Mouse (Mus musculus): ENCODE measurements at regions not wholly inside any gene's neighbourhood (a gene's known extent, or its start where the extent isn't known, plus 50 kb on each side); places are given as distances from the start of the nearest gene placed in this dataset.

- H3K27ac ChIP-seq (replicated peaks), result peak overlapping the region; percentile 78
- ATAC-seq (ENCODE audit: low FRiP score, low read depth), result no peak
Measured at GRCm38 (mm10) chr8:126737032-126737431, 143.2 kb upstream of the Irf2bp2 start.

GRCm38 (mm10) chr8:126736441-126736962 lies 142.7 kb upstream of the Irf2bp2 start:
- no peak overlapping the region for H3K4me2 ChIP-seq
- H3K27me3 ChIP-seq, result no peaks in the 10 kb centered on the region
- peak; percentile 71; the same call in 1 of the 2 replicates for ATAC-seq (ENCODE audit: low FRiP score, low read depth)
- peaks cover 39% of the 10 kb centered on the region for H3K4me1 ChIP-seq (replicated peaks)
- peak overlapping the region; percentile 78 for H3K27ac ChIP-seq (replicated peaks)
- no peaks in the 10 kb centered on the region for H3K36me3 ChIP-seq
- no peaks in the 10 kb centered on the region for H3K9me3 ChIP-seq
- no peak overlapping the region for H3K9ac ChIP-seq
- WGBS, result 14% methylated on average over 10 of the region's 10 CpGs
- H3K4me3 ChIP-seq, result no peak overlapping the region

More at GRCm38 (mm10) chr8:126737032-126737431, 143.2 kb upstream of the Irf2bp2 start:
- 46% methylated on average over 5 of the region's 5 CpGs for WGBS
- Histone ChIP-seq H3K9ac (no peak overlapping the region), H3K9me3 (no peaks in the 10 kb centered on the region), H3K4me3 (no peak overlapping the region), H3K4me1 (replicated peaks) (peaks cover 39% of the 10 kb centered on the region), H3K36me3 (no peaks in the 10 kb centered on the region), H3K4me2 (no peak overlapping the region), H3K27me3 (no peaks in the 10 kb centered on the region)

GRCm38 (mm10) chr8:126735488-126736440 lies 142.0 kb upstream of the Irf2bp2 start:
- Histone ChIP-seq H3K4me3 (no peak overlapping the region), H3K27me3 (no peaks in the 10 kb centered on the region), H3K9me3 (no peaks in the 10 kb centered on the region), H3K27ac (replicated peaks) (peak overlapping the region; percentile 78), H3K4me1 (replicated peaks) (peaks cover 39% of the 10 kb centered on the region), H3K9ac (no peak overlapping the region), H3K36me3 (no peaks in the 10 kb centered on the region), H3K4me2 (peak overlapping the region; percentile 3; the same call in 1 of the 2 replicates)
- WGBS, result 22% methylated on average over 25 of the region's 25 CpGs
- ATAC-seq (ENCODE audit: low FRiP score, low read depth), result peak; percentile 85

- WGBS, result 60% methylated on average over 7 of the region's 7 CpGs
- peaks cover 39% of the 10 kb centered on the region for H3K4me1 ChIP-seq (replicated peaks)
- no peak for ATAC-seq (ENCODE audit: low FRiP score, low read depth)
- no peak overlapping the region for H3K4me3 ChIP-seq
- H3K4me2 ChIP-seq, result no peak overlapping the region
- peak overlapping the region; percentile 78; the same call in 1 of the 2 replicates for H3K27ac ChIP-seq (replicated peaks)
- no peaks in the 10 kb centered on the region for H3K27me3 ChIP-seq
- H3K9ac ChIP-seq, result no peak overlapping the region
- H3K9me3 ChIP-seq, result no peaks in the 10 kb centered on the region
- no peaks in the 10 kb centered on the region for H3K36me3 ChIP-seq
Measured at GRCm38 (mm10) chr8:126734743-126735487, 141.1 kb upstream of the Irf2bp2 start.

GRCm38 (mm10) chr8:126733779-126734178 lies 140.0 kb upstream of the Irf2bp2 start:
- Histone ChIP-seq H3K9ac (no peak overlapping the region), H3K4me3 (no peak overlapping the region), H3K4me1 (replicated peaks) (peaks cover 39% of the 10 kb centered on the region), H3K36me3 (no peaks in the 10 kb centered on the region), H3K4me2 (no peak overlapping the region), H3K9me3 (no peaks in the 10 kb centered on the region), H3K27me3 (no peaks in the 10 kb centered on the region), H3K27ac (replicated peaks) (no peak overlapping the region)
- no peak for ATAC-seq (ENCODE audit: low FRiP score, low read depth)
- WGBS, result 86% methylated on average over 6 of the region's 6 CpGs

GRCm38 (mm10) chr8:126733307-126733706 lies 139.5 kb upstream of the Irf2bp2 start:
- ATAC-seq (ENCODE audit: low FRiP score, low read depth), result no peak

GRCm38 (mm10) chr8:126730017-126730631 lies 136.3 kb upstream of the Irf2bp2 start:
- Histone ChIP-seq H3K4me3 (no peak overlapping the region), H3K36me3 (no peaks in the 10 kb centered on the region), H3K4me1 (replicated peaks) (peaks cover 20% of the 10 kb centered on the region), H3K27ac (replicated peaks) (no peak overlapping the region), H3K9ac (no peak overlapping the region), H3K9me3 (no peaks in the 10 kb centered on the region), H3K4me2 (no peak overlapping the region), H3K27me3 (no peaks in the 10 kb centered on the region)
- 75% methylated on average over 3 of the region's 3 CpGs for WGBS
- ATAC-seq (ENCODE audit: low FRiP score, low read depth), result no peak

More at GRCm38 (mm10) chr8:126733307-126733706, 139.5 kb upstream of the Irf2bp2 start:
- H3K4me1 ChIP-seq (replicated peaks), result peaks cover 39% of the 10 kb centered on the region
- no peaks in the 10 kb centered on the region for H3K9me3 ChIP-seq
- H3K36me3 ChIP-seq, result no peaks in the 10 kb centered on the region
- no peaks in the 10 kb centered on the region for H3K27me3 ChIP-seq
- H3K4me3 ChIP-seq, result no peak overlapping the region
- H3K4me2 ChIP-seq, result no peak overlapping the region
- 34% methylated on average over 7 of the region's 7 CpGs for WGBS
- no peak overlapping the region for H3K9ac ChIP-seq
- no peak overlapping the region; the same call in 1 of the 2 replicates for H3K27ac ChIP-seq (replicated peaks)

GRCm38 (mm10) chr8:126728987-126729632 lies 135.3 kb upstream of the Irf2bp2 start:
- ATAC-seq (ENCODE audit: low FRiP score, low read depth), result no peak
- Histone ChIP-seq H3K4me2 (no peak overlapping the region), H3K4me3 (no peak overlapping the region), H3K9me3 (no peaks in the 10 kb centered on the region), H3K27me3 (no peaks in the 10 kb centered on the region), H3K27ac (replicated peaks) (no peak overlapping the region), H3K9ac (no peak overlapping the region), H3K36me3 (no peaks in the 10 kb centered on the region), H3K4me1 (replicated peaks) (peaks cover 14% of the 10 kb centered on the region)
- 85% methylated on average over 12 of the region's 12 CpGs for WGBS

GRCm38 (mm10) chr8:126728135-126728534 lies 134.3 kb upstream of the Irf2bp2 start:
- ATAC-seq (ENCODE audit: low FRiP score, low read depth), result no peak
- H3K4me3 ChIP-seq, result no peak overlapping the region
- H3K4me2 ChIP-seq, result no peak overlapping the region
- no peaks in the 10 kb centered on the region for H3K9me3 ChIP-seq
- H3K27me3 ChIP-seq, result no peaks in the 10 kb centered on the region
- H3K36me3 ChIP-seq, result no peaks in the 10 kb centered on the region
- no peak overlapping the region for H3K27ac ChIP-seq (replicated peaks)
- peaks cover 10% of the 10 kb centered on the region for H3K4me1 ChIP-seq (replicated peaks)
- no peak overlapping the region for H3K9ac ChIP-seq
- 98% methylated on average over 5 of the region's 5 CpGs for WGBS

- no peak overlapping the region for H3K27ac ChIP-seq (replicated peaks)
- 91% methylated on average over 2 of the region's 2 CpGs for WGBS
- peaks cover under 1% of the 10 kb centered on the region; the same call in 1 of the 2 replicates for H3K4me1 ChIP-seq (replicated peaks)
- no peaks in the 10 kb centered on the region for H3K36me3 ChIP-seq
- H3K9me3 ChIP-seq, result no peaks in the 10 kb centered on the region
- no peak for ATAC-seq (ENCODE audit: low FRiP score, low read depth)
- no peak overlapping the region for H3K9ac ChIP-seq
- no peaks in the 10 kb centered on the region for H3K27me3 ChIP-seq
- H3K4me2 ChIP-seq, result no peak overlapping the region
- no peak overlapping the region for H3K4me3 ChIP-seq
Measured at GRCm38 (mm10) chr8:126727068-126727467, 133.3 kb upstream of the Irf2bp2 start.

Data from hindbrain, embryonic 15.5 days (tissue).